Mouse (Mus musculus): ENCODE measurements around the gene Slc25a45. TPM values are rescaled to one million over a fixed set of nuclear protein-coding genes. Genes with fewer than 3 reads are reported as not detected.

The Slc25a45 gene
- total RNA-seq, 2 experiments from 2014 or later = 4.9 to 19.0 TPM

DNA sequence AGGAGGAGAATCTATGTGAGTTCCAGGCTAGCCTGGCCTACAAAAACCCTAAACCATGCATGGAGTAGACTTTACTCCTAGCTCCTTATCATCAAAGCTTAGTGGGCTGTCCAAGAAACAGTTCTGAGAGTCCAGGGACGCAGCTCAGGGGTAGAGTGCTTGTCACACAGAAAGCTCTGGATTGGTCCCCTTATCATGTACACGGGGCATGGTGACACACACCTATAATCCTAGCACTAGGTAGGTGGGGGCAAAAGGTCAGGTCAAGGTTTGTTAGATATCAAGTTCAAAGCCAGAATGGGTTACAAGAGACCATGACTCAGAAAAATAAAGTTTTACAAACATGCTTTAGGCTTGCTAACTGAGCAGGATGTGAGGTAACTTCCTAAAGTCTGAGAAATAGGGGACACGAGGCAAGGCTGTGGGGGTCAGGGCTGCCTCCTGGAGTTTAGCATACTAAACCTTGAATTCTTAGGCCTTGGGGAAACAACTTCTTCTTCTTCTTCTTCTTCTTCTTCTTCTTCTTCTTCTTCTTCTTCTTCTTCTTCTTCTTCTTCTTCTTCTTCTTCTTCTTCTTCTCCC lies 9.7 kb downstream of the Slc25a45 start:
- DNase-seq (ENCODE audit: low spot score in 2 of 2) = no peak

DNA sequence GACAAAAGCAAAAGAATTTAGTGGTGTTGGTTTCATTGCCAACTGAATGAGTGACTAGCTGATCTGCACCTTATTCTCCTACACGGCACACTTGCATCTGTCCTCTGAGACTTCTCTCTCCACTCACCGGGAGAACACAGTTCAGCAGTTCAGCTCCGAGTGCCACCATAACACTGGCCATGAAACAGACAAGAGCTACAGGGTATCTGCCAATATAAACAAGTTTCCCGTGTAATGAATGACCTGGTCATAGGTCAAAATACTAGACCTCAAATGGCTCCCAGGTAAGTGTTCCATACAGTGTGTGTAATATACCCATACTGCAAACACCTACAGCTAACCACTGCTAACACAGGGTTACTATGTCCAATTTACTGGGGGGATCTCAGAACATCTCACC lies 11.6 kb downstream of the Slc25a45 start:
- no peak for DNase-seq (ENCODE audit: low spot score in 2 of 2)

DNA sequence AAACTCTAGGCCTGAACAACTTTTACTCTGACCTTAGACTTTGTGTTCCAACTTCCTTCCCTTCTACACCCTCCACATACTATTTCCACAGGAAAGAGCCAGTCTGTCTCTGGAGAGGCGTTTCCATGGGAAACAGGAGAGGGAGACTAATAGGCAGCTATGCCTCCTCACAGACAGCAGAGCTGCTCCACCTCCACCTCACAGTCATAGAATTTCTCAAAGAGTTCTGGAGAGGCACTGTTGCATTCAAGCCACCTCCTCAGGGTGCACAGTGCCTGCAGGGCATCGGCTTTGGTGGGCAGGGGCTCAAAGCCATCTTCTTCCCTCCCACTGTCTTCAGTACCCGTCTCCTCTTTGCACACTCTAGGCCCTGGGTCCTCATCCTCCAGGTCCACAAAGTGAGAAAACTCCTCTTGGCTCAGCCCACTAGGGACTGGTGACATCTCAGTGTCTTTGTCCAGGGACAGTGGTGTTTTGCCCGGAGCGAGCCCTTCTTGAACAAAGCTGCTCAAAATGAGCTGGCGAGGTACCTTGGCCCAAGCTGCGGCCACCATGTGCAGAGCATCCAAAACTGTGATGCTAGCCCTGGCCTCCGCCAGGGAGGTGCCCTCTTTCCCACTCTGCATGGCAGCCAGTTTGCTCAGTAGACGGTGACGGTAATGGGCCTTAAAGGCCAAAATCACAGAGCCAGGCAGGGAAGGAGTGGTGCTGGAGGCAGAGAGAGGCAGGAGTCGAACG lies 14.1 kb downstream of the Slc25a45 start:
- DNase-seq (ENCODE audit: low spot score in 2 of 2) = no peak

DNA sequence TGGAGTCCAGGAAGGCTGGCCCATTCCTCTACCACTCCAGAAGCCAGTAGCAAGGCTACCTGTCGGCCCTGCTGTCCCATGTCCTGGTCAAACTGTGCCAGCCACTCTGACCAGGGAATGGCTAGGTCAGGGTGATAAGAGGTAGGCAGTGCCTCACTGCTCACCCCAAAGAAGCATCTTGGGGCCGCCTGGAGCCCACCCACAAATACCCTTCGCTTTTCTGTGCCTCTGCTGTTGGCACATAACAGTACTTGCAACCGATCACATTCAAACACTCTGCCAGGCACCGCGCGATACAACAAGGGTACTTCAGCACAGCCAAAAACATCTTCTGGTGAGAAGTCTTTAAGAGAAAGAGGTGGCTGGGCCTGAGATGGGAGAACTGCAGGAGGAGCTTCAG lies 14.7 kb downstream of the Slc25a45 start:
- DNase-seq (ENCODE audit: low spot score in 2 of 2) = no peak

DNA sequence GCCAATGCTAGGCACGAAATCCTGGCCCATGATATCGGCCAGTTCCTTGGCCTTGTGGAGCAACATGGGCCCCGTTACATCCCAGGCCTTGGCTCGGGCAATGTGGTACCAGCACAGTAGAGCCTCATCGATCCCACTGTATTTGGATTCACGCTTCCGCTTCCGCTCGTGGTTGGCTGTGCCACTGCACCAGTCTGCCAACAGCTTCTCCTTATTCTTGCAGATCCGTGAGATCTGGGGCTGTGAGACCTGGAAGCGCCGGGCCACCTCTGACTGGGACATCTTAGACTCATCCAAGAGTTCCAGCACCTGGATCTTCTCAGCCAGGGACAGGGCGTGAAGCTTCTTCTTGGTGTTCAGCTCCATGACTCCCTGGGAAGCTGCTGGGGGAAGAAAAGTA lies 15.1 kb downstream of the Slc25a45 start:
- DNase-seq (ENCODE audit: low spot score in 2 of 2) = no peak

DNA sequence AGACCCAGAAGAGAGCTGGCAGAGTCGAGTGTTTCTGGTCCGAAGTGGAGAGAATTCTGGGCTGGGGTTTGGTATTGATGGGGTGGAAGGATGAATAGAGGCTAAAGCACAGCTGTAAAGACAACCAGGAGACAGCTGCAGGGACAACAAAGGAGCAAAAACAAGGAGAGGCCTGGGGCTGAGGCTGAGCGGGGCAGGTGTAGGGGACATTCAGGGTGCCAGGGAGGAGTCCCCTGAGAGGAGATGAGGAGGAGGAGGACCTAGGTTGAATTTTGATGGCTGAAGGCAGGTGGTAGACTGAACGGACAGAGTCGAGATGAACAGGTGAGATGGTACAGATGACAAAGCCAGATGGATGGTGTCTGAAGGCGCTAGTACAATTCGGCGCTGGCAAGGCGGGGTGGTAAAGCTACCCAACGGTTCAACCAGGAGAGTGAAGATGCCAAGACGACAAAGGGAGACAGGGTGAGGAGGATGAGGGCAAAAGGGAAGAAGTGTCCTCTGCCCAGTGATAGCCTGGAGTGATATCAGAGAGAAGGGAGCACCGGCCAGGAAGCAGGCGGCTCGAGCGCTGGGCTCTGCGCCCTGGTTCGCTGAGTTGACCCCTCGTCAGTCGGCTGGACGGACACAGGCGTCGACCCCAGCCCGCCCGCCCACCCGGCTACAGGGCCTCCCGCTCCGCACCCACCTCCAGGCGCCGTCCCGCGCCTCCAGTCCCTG lies 15.8 kb downstream of the Slc25a45 start:
- no peak for DNase-seq (ENCODE audit: low spot score in 2 of 2)

DNA sequence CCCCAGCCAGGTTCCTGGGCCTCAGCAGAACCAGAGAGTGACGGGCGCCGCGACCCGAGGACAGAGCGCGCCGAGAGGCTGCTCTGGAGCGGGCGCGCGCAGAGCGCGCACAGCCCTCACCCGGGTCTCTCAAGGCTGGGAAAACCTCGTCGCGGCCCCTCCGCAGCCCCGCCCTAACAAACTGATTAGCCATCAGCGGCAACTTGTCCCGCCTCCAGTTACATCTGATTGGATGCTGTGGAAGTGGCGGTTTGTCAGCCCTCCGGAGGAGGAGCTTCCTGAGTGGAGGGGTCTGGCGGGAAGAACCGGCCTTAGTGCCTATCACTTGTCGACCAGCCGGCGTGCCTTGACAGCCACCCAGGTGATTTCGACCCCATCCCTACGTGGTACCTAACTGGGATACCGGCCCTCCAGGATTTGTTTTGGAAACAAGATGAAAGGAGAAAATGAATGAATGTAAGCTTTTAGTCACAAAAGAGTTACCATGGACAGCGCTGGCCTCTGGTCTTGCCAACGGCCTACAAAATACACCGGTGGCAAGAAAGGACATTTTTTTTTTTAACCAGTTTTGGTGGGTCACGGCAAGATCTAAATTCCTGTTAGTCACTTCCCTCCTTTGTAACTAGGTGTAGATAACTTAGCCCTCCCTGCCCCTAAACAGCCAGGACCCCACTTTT lies 16.5 kb downstream of the Slc25a45 start, which contains the start of gene Tigd3:
Gene Tigd3 (minus strand): TSS at position 148 of the 677 bp plus-strand sequence.
- peak; percentile 85 to 87 for DNase-seq (ENCODE audit: low spot score in 2 of 2)

DNA sequence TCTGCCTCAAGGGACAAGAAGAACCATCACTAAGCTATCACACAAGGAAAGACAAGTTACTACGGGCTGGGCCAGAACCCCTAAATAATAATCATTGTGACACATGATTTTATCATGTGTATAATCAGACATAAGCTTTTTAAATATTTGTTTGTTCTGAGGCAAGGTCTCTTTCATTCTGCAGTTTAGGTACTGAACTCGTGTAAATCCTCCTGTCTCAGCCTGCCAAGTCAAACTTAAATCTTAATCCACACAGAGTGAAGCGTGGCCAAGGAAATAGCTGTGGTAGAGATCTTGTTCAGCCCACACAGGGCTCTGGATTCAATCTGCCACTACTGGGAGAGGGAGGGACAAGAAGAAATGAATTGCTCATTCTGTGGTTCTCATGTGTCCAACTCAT lies 29.7 kb downstream of the Slc25a45 start:
- DNase-seq (ENCODE audit: low spot score in 2 of 2) = no peak

DNA sequence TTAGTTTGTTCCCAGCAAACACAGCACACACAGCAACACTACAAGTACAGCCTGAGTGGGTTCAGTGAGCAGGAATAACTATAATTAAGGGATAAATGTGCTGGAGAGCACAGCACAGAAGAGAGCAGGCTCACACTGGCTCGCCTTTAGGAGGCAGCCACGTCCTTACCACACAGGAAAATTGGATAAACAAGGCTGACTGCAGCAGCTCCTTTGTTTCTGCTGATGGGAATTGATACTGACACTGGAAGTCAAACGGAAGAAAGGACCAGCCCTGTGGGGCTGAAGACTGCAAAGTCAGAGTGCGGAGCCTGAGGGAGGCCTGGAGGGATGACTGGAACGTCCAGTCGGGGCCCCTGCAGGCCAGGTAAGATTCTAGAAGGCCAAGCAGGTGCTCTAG lies 32.6 kb downstream of the Slc25a45 start:
- DNase-seq (ENCODE audit: low spot score in 2 of 2) = no peak

DNA sequence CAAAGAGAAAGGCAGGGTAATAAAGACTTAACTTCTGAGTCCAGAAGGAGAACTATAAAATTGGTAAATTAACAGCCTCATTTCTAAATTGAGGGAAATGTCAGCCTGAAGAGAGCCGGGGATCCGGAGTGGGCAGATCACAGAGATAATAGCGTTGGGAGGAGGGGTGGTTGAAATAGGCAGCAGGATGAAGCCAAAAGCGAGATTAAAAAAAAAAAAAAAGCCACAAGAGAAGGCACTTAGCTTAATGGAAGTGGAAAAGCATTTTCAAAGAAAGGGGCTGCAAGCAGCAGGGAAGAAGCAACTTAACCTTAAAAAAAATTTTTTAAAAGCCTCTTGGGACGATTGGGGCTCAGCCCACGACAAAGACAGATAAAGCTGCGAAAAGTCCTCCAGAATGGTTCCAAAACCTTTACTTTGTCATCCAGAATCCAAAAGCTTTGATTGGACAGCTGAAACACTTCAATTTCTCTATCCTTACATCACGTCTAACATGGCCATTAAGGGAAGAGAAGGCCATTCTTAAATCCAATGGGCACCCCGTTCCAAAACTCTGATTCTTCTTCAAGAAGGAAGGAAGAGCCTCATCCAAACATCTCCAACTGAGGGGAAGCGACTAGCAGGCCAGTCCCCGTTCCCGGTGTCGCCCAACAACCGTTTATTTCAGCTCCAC lies 34.0 kb downstream of the Slc25a45 start:
- DNase-seq (ENCODE audit: low spot score in 2 of 2) = no peak

DNA sequence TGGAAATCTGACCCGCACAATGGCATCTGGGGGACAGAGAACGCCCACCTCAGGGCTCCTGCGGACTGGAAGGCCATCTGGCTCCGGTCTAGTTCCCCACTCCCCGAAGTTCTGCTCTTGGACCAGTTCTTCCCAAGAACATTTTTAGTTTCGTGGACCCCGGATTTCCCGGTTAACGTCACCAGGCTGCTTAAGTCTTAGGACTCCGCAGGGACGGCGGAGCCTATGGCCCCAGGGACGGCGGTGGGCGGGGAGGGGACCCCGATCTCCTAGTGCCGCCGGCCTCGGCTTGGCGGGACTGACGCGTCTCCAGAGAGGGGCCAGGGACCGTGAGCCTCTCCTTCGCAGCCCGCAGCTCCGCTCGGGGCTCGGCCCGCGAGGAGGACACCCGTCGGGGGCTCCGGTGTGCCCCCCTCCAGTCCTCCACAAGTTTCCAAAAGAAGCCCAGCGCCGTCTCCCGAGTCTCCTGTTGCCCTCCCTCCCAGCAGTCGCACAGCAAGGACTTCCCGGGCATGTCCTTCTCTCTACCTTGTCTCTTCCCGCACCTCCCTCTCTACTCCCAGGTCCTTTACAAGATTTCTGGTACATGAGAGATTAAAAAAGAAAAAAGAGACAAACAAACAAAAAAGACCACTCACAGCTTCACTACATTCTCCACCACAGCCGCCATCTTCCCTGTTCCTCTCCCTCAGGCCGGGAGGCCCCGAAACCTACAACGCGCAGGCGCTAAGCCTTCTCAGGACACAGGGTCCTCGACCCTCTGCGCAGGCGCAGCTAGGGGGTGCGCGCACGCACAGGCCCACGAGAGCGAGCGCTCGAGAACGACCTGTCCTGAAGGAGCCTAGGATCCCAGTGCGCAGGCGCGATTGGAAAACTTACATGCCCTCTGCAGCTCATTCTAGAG lies 34.7 kb downstream of the Slc25a45 start:
- peak; percentile 97 to 98 for DNase-seq (ENCODE audit: low spot score in 2 of 2)

DNA sequence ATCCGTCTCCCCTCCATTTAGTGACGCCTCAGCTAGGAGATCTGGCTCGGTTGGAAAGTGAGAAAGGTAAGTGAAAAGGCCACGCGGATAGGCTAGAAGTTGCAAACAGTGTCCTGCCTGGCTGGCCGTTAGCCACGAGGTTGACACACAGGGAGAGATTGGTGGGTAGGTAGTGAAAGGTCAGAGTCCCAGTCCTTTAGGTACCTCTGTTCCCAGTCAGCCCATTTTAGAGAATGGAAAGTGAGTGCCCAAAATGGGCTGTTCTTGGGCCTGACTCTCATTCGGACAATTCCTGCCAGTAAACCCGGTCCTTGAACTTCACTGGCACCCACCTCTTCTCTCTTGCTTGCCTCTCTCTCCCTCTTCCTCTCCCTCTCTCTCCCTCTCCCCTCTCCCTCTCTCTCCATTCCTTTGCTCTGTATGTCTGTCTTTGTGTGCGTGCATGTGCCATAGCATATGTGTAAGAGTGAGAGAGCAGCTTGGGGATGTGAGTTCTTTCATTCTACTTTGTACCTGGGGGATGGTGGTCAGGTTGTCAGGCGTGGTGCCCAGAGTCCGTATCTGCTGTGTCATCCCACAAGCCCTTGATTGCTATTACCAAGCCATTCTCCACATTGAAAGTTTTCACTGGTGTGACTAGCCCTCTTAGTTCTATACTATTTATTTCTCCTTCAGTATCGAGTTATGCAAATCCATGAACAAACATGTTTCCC lies 35.6 kb downstream of the Slc25a45 start, which contains the start of gene Dpf2:
Gene Dpf2 (minus strand): TSS at position 4 of the 713 bp plus-strand sequence.
- DNase-seq (ENCODE audit: low spot score in 2 of 2) = no peak

DNA sequence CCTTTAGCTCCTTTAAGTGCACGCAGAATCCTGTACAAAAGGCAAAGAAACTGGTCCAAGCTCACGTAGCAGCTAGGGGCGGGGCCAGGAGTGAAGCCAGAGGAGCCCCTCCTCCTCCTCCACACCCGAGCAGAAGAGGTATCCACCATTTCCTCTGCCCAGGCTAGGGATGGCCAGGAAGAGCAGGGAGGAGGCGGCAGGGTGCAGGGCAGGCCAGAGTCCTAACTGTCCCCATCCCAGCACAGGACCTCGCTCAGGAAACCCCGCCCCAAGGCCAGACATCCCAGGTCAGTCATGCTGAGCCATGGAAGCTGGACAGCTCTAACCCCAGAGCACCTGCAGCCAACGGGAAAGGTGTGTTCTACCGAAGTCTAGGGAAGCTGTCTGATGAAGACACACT lies 44.1 kb downstream of the Slc25a45 start:
- no peak for DNase-seq (ENCODE audit: low spot score in 2 of 2)

DNA sequence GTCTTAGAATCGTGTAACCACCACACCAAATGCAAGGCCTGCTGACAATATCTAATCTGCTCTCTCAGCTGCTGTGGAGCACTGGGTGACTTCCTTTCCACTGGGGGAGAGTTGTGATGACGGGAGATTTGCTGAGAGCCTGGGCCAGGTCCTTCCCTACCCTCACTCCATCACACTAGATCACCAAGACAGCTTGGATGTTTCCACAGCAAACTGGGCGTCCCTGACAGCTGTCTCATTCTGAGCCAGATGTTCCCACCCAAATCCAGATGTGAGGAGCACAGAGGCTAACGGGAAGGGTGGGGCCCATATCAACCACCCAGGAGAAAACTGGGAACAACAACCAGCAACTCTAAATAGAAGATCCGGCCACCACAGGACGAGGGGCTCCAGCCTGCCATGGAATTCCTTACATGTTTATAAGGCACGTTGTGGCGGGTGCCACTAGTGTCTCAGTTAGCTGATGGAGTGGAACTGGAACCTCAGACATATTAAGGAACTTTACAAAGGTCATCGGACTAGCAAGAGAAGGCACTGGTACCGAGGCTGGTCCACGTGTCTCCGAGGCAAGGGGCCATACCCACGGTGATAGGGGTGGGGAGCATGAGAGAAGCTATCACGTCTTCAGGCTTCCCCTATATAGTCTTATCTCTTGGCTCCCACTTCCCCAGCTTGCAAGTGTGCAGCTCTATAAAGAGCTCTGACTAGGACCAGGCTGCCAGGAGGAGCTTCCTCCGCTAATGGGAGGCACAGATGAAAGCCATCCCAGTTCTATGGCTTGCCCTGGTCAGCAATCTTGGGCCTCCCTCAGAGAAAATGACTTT lies 44.7 kb downstream of the Slc25a45 start:
- no peak for DNase-seq (ENCODE audit: low spot score in 2 of 2)

DNA sequence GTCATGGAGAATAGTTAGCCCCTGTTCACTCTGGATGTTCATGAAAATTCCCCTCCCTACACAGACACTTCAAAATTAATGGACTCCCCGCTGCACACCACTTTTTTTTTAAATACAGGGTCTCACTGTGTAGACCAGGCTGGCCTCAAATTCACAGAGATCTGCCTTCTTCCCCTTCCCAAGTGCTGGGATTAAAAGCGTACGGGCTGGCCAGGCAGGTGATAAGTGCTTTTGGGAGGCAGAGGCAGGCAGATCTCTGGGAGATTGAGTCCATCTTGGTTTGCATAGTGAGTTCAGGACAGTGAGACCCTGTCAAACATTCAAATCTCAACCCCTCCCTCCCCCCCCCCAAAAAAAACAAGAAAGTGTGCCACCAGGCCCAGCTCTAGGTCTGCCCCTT lies 45.4 kb downstream of the Slc25a45 start:
- DNase-seq (ENCODE audit: low spot score in 2 of 2) = no peak

DNA sequence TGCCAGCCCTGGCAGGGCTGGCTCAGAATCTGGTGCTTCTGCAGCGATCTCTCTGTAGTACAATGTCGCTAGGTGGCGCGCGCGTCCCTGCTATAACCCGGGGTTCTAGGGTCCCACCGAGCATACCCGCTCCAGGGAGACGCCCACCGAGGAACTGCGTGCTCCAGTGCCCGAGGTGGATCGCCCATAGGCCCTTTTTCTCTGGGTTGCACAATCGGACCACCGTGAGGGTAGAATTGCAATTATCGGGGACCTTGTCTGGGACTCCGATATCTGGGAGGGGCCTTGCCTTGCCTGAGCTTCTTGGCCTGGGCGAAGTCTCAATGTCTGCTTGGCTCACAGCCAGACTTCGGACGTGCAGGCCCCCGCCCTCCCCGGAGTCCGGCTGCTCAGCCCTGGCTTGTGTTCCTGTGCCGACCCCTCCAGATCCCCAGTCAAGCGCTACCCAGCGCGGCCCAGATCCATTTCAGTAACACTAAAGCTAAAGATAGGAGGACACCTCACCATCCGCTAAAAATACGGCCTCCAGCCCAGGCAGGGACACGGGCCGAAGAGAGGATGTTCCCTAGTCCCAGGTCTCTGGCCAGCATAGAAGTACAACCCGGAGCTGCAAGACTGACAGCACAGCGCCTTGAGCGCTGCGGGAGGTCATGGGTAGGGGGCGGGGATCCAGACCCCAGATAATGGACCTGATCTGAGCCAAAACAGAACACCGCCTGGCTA lies 46.5 kb downstream of the Slc25a45 start:
- DNase-seq (ENCODE audit: low spot score in 2 of 2) = peak; percentile 85 to 94

DNA sequence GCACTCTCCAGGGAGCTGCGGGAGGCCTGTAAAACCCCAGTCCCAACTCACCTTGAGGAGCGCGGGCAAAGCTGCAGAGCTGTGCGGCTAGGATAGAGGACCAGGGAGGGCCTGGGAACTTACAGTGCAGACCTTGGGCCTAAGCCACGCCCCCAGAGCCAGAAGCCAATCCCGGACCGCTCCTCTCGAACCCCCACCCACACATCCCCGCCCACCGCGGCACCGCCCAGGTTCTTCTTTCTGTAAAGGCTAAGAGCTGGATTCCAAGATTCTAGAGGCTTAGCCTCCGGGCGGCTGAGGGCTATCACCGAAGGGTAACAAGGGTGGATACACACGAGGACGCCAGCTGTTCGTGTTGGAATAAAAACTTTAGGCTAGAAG lies 47.1 kb downstream of the Slc25a45 start, which contains the start of gene Cdc42ep2:
Gene Cdc42ep2 (minus strand): TSS at position 104 of the 381 bp plus-strand sequence.
- DNase-seq (ENCODE audit: low spot score in 2 of 2) = peak; percentile 94 to 95

Data from adrenal gland, adult 18-20 months (tissue).